Mouse (Mus musculus): ENCODE data around the gene Ubn2. TPM values are rescaled to one million over a fixed set of nuclear protein-coding genes. Genes with fewer than 3 reads are reported as not detected.
"Not testable (repeated sequence)": the region's sequence is repeated elsewhere in the genome, so short reads cannot be mapped to it uniquely, and the experiment has no call there.

Ubn2 gene
- polyA plus RNA-seq, 1 experiment from 2014 or later: 13.9 TPM

DNA sequence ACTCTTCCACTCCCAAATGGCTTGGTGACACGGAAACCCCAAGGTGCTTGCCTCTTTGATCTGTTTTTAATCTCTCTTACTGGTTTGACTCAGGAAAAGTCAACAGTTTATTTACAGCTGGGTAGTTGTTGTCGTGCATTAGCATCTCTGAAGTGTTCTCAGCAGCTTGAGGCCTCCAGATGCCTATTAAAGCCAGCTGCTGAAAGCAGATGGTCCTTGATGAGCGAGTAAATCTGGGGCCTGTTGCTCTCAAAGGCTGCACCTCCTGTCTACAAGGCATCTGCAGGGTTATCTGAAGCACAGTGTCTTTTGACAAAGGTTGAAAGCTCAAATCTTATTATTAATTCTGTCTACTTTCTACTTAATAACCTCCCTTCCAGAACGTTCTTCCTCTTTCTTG, 61.9 kb downstream of the Ubn2 start:
- H3K27ac ChIP-seq (replicated peaks): no peak overlapping the region
- no peak overlapping the region for H3K4me3 ChIP-seq
- H3K4me1 ChIP-seq: no peaks in the 10 kb centered on the region
- H3K9me3 ChIP-seq (replicated peaks): no peaks in the 10 kb centered on the region
- WGBS: 69% methylated on average over 4 of the region's 4 CpGs
- peaks cover 86% of the 10 kb centered on the region for H3K36me3 ChIP-seq
- no peaks in the 10 kb centered on the region for H3K27me3 ChIP-seq (ENCODE audit: low read depth, poor library complexity, severe bottlenecking)
- no peak for DNase-seq (ENCODE audit: low spot score)

GRCm38 (mm10) chr6:38512096-38512495, 78.3 kb downstream of the Ubn2 start:
- H3K4me1 ChIP-seq: no peaks in the 10 kb centered on the region
- no peak overlapping the region for H3K27ac ChIP-seq (replicated peaks)
- no peaks in the 10 kb centered on the region for H3K9me3 ChIP-seq (replicated peaks)
- H3K4me3 ChIP-seq: no peak overlapping the region
- no peaks in the 10 kb centered on the region for H3K27me3 ChIP-seq (ENCODE audit: low read depth, poor library complexity, severe bottlenecking)
- peaks cover 4% of the 10 kb centered on the region; the same call in 1 of the 2 replicates for H3K36me3 ChIP-seq
- WGBS: 98% methylated on average over 1 of the region's 1 CpGs
- DNase-seq (ENCODE audit: low spot score): no peak

DNA sequence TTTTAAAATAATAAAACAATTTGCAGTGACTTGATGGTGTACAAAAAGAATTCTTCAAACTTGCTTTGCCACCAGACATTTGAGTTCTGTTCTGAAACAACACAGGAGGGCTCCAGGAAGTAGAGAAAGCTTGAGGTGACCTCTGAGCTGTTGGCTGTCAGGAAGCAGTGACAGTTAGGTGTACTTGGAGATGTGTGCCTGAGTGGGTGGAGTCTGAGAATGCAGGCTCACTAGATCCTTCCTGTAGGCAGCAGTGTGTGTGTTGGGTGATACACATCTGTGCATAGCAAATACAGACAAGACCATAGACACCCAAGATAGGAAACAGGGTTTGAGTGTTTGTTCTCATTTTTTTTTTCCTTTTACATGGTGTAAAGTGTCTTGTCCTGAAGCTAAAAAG, 79.1 kb downstream of the Ubn2 start:
- Histone ChIP-seq H3K9me3 (replicated peaks) (no peaks in the 10 kb centered on the region), H3K27me3 (ENCODE audit: low read depth, poor library complexity, severe bottlenecking) (no peaks in the 10 kb centered on the region), H3K36me3 (peaks cover 3% of the 10 kb centered on the region; the same call in 1 of the 2 replicates), H3K4me3 (no peak overlapping the region), H3K27ac (replicated peaks) (no peak overlapping the region), H3K4me1 (no peaks in the 10 kb centered on the region)
- DNase-seq (ENCODE audit: low spot score): no peak

GRCm38 (mm10) chr6:38515201-38515600, 81.5 kb downstream of the Ubn2 start:
- Histone ChIP-seq H3K36me3 (peaks cover 3% of the 10 kb centered on the region; the same call in 1 of the 2 replicates), H3K27me3 (ENCODE audit: low read depth, poor library complexity, severe bottlenecking) (no peaks in the 10 kb centered on the region), H3K4me1 (no peaks in the 10 kb centered on the region), H3K9me3 (replicated peaks) (no peaks in the 10 kb centered on the region), H3K27ac (replicated peaks) (no peak overlapping the region), H3K4me3 (no peak overlapping the region)
- 93% methylated on average over 4 of the region's 4 CpGs for WGBS
- no peak for DNase-seq (ENCODE audit: low spot score)

DNA sequence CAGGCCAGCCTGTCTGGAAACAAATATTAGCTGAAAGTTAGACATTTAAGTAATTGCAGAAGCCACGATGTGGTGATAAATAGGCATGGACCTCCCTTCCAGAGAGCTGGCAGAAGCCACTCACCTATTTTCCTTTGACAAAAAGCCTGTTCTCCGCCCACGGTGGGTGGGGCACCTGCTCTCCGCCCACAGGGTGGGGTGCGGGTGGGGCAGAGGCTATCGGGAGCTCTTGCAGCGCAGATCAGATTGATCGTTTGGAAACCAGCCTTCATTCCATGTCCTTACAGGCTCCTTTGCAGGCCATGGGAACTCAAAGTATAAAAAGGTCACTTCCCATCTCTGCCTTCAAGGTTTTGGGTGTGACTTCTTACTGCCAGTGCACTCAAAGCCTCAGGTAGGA, 90.1 kb downstream of the Ubn2 start:
- Histone ChIP-seq H3K4me1 (no peaks in the 10 kb centered on the region), H3K27ac (replicated peaks) (no peak overlapping the region), H3K36me3 (peaks cover 3% of the 10 kb centered on the region; the same call in 1 of the 2 replicates), H3K4me3 (no peak overlapping the region), H3K27me3 (ENCODE audit: low read depth, poor library complexity, severe bottlenecking) (no peaks in the 10 kb centered on the region), H3K9me3 (replicated peaks) (no peaks in the 10 kb centered on the region)
- WGBS: 25% methylated on average over 8 of the region's 8 CpGs
- DNase-seq (ENCODE audit: low spot score): no peak

- Histone ChIP-seq H3K9me3 (replicated peaks) (no peaks in the 10 kb centered on the region), H3K4me3 (no peak overlapping the region), H3K27me3 (ENCODE audit: low read depth, poor library complexity, severe bottlenecking) (no peaks in the 10 kb centered on the region), H3K36me3 (no peaks in the 10 kb centered on the region), H3K27ac (replicated peaks) (no peak overlapping the region), H3K4me1 (peaks cover 22% of the 10 kb centered on the region)
- DNase-seq (ENCODE audit: low spot score): peak; percentile 31
- 65% methylated on average over 5 of the region's 5 CpGs for WGBS
These were observed 97.6 kb downstream of the Ubn2 start for GRCm38 (mm10) chr6:38531211-38531820.

DNA sequence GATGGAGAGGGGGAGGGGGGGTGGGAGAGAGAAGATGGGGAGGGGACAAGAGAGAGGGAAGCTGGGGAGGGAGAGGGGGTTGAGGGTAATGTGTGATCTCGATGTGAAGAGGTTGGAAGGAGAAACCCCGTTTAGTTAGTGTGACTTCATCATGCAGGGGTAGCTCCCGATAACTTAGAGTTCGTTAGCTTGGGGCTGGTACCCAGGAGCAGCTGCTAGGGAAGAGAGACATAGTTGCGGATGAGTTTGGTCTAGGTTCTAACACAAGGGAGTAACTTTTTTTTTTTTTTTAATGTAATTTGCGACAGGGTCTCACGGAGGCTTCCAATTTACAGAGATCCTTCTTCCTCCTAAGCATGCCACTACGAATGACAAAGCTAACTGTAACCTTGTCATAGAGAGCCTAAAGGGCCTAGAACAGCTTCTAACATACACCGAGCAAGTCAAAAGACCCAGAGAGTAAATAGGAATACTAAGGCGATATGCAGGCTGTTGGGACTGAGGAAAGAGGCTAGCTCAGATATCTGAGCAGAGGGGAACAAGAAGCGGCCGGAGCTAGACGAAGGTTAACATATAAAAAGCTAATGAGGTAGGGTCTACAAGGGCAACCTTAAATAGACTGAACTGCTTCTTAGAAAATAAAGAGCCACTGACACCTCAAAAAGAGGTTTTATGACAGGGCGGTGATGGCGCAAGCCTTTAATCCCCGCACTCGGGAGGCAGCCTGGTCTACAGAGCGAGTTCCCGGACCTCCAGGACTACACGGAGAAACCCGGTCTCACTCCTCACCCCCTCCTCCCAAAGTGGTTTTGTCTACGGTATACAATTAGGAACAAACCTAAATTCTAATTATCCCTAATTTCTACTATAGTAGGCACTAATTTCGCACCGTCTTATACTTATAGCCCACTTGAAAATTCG, 99.0 kb downstream of the Ubn2 start:
- peak overlapping the region; percentile 85 for H3K4me3 ChIP-seq
- DNase-seq (ENCODE audit: low spot score): no peak
- H3K4me1 ChIP-seq: peaks cover 22% of the 10 kb centered on the region
- no peaks in the 10 kb centered on the region for H3K36me3 ChIP-seq
- H3K27me3 ChIP-seq (ENCODE audit: low read depth, poor library complexity, severe bottlenecking): no peaks in the 10 kb centered on the region
- H3K27ac ChIP-seq (replicated peaks): peak overlapping the region; percentile 96
- 11% methylated on average over 25 of the region's 25 CpGs for WGBS
- H3K9me3 ChIP-seq (replicated peaks): no peaks in the 10 kb centered on the region

DNA sequence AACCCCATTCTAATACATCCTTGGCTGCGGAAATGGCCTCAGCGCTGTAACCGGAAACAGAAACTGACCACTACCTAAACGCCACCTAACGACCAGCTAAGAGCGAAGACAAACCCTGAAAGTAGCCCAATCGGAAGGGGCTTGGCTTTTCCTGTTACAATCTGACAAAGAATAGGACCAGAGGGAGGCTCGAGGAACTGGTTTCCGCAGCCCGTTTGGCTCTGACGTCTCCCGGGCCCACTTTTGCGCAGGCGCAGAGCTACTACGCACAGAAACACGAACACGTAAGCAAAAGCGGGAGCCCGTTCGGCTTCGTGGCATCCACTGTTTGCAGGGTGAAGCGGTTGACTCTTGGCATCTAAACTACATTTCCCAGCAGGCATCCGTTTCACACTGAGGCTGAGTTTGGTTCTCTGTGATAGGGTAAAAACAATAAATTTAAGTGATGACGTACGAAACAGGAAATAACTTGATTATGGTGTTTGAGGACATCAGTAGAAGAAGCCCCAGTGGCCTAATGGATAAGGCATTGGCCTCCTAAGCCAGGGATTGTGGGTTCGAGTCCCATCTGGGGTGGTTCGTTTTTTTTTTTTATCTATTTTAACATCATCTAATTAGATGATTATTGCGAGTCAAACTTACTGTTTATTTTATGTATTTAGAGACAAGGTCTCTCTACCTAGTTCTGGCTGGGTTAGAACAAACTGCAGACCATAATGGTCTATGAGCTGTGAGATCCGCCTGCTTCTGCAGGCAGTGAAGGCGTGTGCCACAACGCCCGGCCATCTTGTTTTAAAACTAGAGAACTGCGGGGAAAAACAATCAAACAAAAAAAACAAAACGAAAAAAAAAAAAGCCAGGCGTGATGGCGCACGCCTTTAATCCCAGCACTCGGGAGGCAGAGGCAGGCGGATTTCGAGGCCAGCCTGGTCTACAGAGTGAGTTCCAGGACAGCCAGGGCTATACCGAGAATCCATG, 100.0 kb downstream of the Ubn2 start, which contains the start of gene Fmc1:
Fmc1 (plus strand) TSS at position 75 of the 978 bp plus-strand sequence.
- Histone ChIP-seq H3K4me3 (peak within 1 kb of the TSS; percentile 85), H3K27ac (replicated peaks) (peak within 1 kb of the TSS; percentile 96)
- WGBS: 6% methylated on average over 41 of the region's 41 CpGs

GRCm38 (mm10) chr6:38534640-38535365, 101.1 kb downstream of the Ubn2 start:
- under 1% methylated on average over 53 of the region's 53 CpGs for WGBS
- Histone ChIP-seq H3K4me1 (peaks cover 22% of the 10 kb centered on the region), H3K27ac (replicated peaks) (peak overlapping the region; percentile 96), H3K27me3 (ENCODE audit: low read depth, poor library complexity, severe bottlenecking) (no peaks in the 10 kb centered on the region), H3K4me3 (peak overlapping the region; percentile 85), H3K9me3 (replicated peaks) (no peaks in the 10 kb centered on the region), H3K36me3 (peaks cover 7% of the 10 kb centered on the region)
- DNase-seq (ENCODE audit: low spot score): peak; percentile 100

More for the DNA sequence above, 100.0 kb downstream of the Ubn2 start, which contains the start of gene Fmc1:
- peak; percentile 97 for DNase-seq (ENCODE audit: low spot score)
- H3K36me3 ChIP-seq: no peaks in the 10 kb centered on the region
- no peaks in the 10 kb centered on the region for H3K9me3 ChIP-seq (replicated peaks)
- peaks cover 22% of the 10 kb centered on the region for H3K4me1 ChIP-seq
- H3K27me3 ChIP-seq (ENCODE audit: low read depth, poor library complexity, severe bottlenecking): no peaks in the 10 kb centered on the region

- WGBS: 6% methylated on average over 9 of the region's 9 CpGs
- no peak for DNase-seq (ENCODE audit: low spot score)
- no peaks in the 10 kb centered on the region for H3K9me3 ChIP-seq (replicated peaks)
- peaks cover 13% of the 10 kb centered on the region for H3K36me3 ChIP-seq
- H3K4me3 ChIP-seq: peak overlapping the region; percentile 85
- H3K27ac ChIP-seq (replicated peaks): peak overlapping the region; percentile 96
- peaks cover 22% of the 10 kb centered on the region for H3K4me1 ChIP-seq
- H3K27me3 ChIP-seq (ENCODE audit: low read depth, poor library complexity, severe bottlenecking): no peaks in the 10 kb centered on the region
These were observed 101.6 kb downstream of the Ubn2 start for GRCm38 (mm10) chr6:38535366-38535690.

GRCm38 (mm10) chr6:38535788-38536187, 102.0 kb downstream of the Ubn2 start:
- peak overlapping the region; percentile 85 for H3K4me3 ChIP-seq

DNA sequence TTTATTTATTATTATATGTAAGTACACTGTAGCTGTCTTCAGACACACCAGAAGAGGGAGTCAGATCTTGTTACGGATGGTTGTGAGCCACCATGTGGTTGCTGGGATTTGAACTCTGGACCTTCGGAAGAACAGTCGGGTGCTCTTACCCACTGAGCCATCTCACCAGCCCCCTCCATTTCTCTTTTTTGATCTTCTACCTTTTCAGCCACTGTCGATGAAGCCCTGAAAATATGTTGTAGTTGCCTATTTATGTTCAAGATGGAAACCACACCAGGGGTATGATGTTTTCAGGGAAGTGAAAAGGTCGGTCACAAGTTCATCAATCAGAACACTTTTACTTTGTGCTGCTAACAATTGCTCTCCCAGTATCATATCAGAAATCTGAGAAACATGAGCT, 110.4 kb downstream of the Ubn2 start:
- DNase-seq (ENCODE audit: low spot score); H3K9me3 ChIP-seq (replicated peaks); H3K27ac ChIP-seq (replicated peaks); H3K4me1 ChIP-seq; H3K4me3 ChIP-seq; H3K27me3 ChIP-seq (ENCODE audit: low read depth, poor library complexity, severe bottlenecking): not testable (repeated sequence)
- H3K36me3 ChIP-seq: peaks cover 13% of the 10 kb centered on the region
- WGBS: over 99% methylated on average over 4 of the region's 5 CpGs

More at GRCm38 (mm10) chr6:38535788-38536187, 102.0 kb downstream of the Ubn2 start:
- 84% methylated on average over 1 of the region's 1 CpGs for WGBS
- Histone ChIP-seq H3K36me3 (peaks cover 14% of the 10 kb centered on the region), H3K4me1 (peaks cover 22% of the 10 kb centered on the region), H3K9me3 (replicated peaks) (no peaks in the 10 kb centered on the region), H3K27ac (replicated peaks) (no peak overlapping the region), H3K27me3 (ENCODE audit: low read depth, poor library complexity, severe bottlenecking) (no peaks in the 10 kb centered on the region)
- DNase-seq (ENCODE audit: low spot score): no peak
